Mouse (Mus musculus) hindbrain, postnatal 0 days (tissue): Measurements from ENCODE around the gene Ralgapa1. TPM values are rescaled to one million over a fixed set of nuclear protein-coding genes. Genes with fewer than 3 reads are reported as not detected.
"Not testable (repeated sequence)": the region's sequence is repeated elsewhere in the genome, so short reads cannot be mapped to it uniquely, and the experiment has no call there.

Experiments
- ATAC-seq: fragments of 200-750 bp; cut with Nextera tagmentation; 2 replicates; pipeline ENCODE4 v1.8.0; 2017; ENCODE audit warnings: mild to moderate bottlenecking, moderate TSS enrichment, moderate library complexity
- DNase-seq: peaks from one replicate; pipeline ENCODE4 v3.0.0-alpha.2; 2015; ENCODE audit warnings: low spot score
- H3K27ac ChIP-seq: fragments of 300-500 bp; sonication (generic); 2 replicates; pipeline ENCODE4 v1.5.1; 2014; ENCODE audit warnings: mild to moderate bottlenecking
- H3K27me3 ChIP-seq: fragments of 300-500 bp; sonication (generic); 2 replicates; pipeline ENCODE4 v1.6.1; 2014; ENCODE audit warnings: low read length, mixed read lengths; ENCODE audit not compliant: insufficient read depth
- H3K36me3 ChIP-seq: fragments of 300-500 bp; sonication (generic); 2 replicates; pipeline ENCODE4 v1.6.1; 2014; ENCODE audit warnings: low read length, mixed read lengths; ENCODE audit not compliant: insufficient read depth
- H3K4me1 ChIP-seq: fragments of 300-500 bp; sonication (generic); 2 replicates; pipeline ENCODE4 v1.6.1; 2014; ENCODE audit warnings: antibody characterized with exemption, low read length, mixed read lengths; ENCODE audit not compliant: insufficient read depth
- H3K4me2 ChIP-seq: fragments of 300-500 bp; sonication (generic); 2 replicates; pipeline ENCODE4 v1.6.1; 2014; ENCODE audit warnings: low read depth, mild to moderate bottlenecking, low read length, moderate library complexity, mixed read lengths
- H3K4me3 ChIP-seq: fragments of 300-500 bp; sonication (generic); 2 replicates; pipeline ENCODE4 v1.5.1; 2014; ENCODE audit warnings: low read length
- H3K9ac ChIP-seq: fragments of 300-500 bp; sonication (generic); replicated peaks from 2 replicates; pipeline ENCODE4 v1.6.1; 2014; ENCODE audit warnings: mild to moderate bottlenecking, low read length, moderate library complexity, mixed read lengths
- H3K9me3 ChIP-seq: fragments of 300-500 bp; sonication (generic); 2 replicates; pipeline ENCODE4 v1.6.1; 2016; ENCODE audit warnings: low read length, mixed read lengths
- CTCF ChIP-seq: IDR thresholded peaks from 2 replicates; pipeline ENCODE4 v1.5.1; 2016; ENCODE audit warnings: antibody characterized with exemption, control low read depth, low read depth
- WGBS: fragments of 180-500 bp; shearing (Covaris S2); extraction: QIAGEN DNeasy Blood & Tissue Kit; methylation state at CpG from one replicate; pipeline ENCODE4 v1.1.7; 2014; 5-methylcytosine and 5-hydroxymethylcytosine counted together
- microRNA-seq, 2 experiments: library from miRNA; unstranded; fragments of <30 nt; microRNA quantifications; one replicate each; pipeline ENCODE4; 2016
- polyA plus RNA-seq: library from polyadenylated mRNA; unstranded; fragments of >200 nt; fragmentation: Nextera tagmentation; extraction: Ambion mirVana; gene quantifications from 2 replicates; pipeline ENCODE4 v1.2.1, GENCODE M21; 2015
- total RNA-seq: library from RNA; depleted of rRNA; stranded (reverse); fragments of >200 nt; gene quantifications from 2 replicates; pipeline ENCODE4 v1.2.3, GENCODE M21; 2014; rRNA removed

Gene Ralgapa1
- total and polyA plus RNA-seq, 2 experiments from 2014 or later = 18.5 to 94.3 TPM

- Histone ChIP-seq H3K4me3 (no peak overlapping the region), H3K9ac (no peak overlapping the region), H3K36me3 (no peaks in the 10 kb centered on the region), H3K27ac (no peak overlapping the region), H3K4me1 (no peaks in the 10 kb centered on the region), H3K4me2 (no peak overlapping the region), H3K27me3 (no peaks in the 10 kb centered on the region), H3K9me3 (no peaks in the 10 kb centered on the region)
- DNase-seq (no peak), ATAC-seq (peak; percentile 10; the same call in 1 of the 2 replicates)
- no peak for TF ChIP-seq CTCF
- 90% methylated on average over 12 of the region's 12 CpGs for WGBS
Observed at GRCm38 (mm10) chr12:55559184-55559855, 261.6 kb downstream of the Ralgapa1 start.

- H3K9me3 ChIP-seq = no peaks in the 10 kb centered on the region
- no peaks in the 10 kb centered on the region for H3K36me3 ChIP-seq
- H3K4me2 ChIP-seq = no peak overlapping the region
- 59% methylated on average over 6 of the region's 6 CpGs for WGBS
- no peak for ATAC-seq
- H3K9ac ChIP-seq = no peak overlapping the region
- H3K4me1 ChIP-seq = no peaks in the 10 kb centered on the region
- no peak overlapping the region for H3K27ac ChIP-seq
- H3K4me3 ChIP-seq = no peak overlapping the region
- no peak for DNase-seq
- no peak for TF ChIP-seq CTCF
- no peaks in the 10 kb centered on the region for H3K27me3 ChIP-seq
Observed at GRCm38 (mm10) chr12:55557866-55558265, 263.1 kb downstream of the Ralgapa1 start.

DNA sequence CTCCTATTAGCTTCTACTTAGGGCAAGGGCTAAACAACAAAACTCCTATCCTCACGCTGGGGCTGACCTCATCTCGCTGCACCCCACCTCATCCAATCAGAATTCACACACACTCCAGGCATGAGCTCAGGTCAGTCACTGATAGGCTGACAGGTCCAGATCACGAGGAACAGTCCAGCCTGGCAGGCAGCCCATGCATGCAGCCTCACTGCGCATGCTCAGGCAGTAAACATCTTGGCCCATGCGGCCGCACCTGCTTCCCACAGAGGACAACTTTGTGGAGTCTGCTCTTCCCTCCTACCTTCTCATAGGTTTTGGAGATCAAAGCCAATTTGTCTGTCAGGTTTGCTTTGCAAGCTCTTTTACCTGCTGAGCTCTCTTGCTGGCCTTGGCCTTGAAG, 266.1 kb downstream of the Ralgapa1 start:
- H3K4me2 ChIP-seq, H3K4me3 ChIP-seq, H3K4me1 ChIP-seq, H3K27ac ChIP-seq, DNase-seq, H3K9me3 ChIP-seq, H3K36me3 ChIP-seq, H3K9ac ChIP-seq, ATAC-seq, H3K27me3 ChIP-seq: not testable (repeated sequence)
- 79% methylated on average over 6 of the region's 6 CpGs for WGBS

Small RNA genes lying within 50 kb of the gene (microRNA-seq; reads per million reads assigned to microRNA genes)
- gene Gm23394 = 2.5 to 4.3 reads per million in 2 experiments

Other genes starting within 250 kb of the Ralgapa1 start
- 3.9 and 8.3 TPM in 2 replicates for gene Insm2, start 221.7 kb downstream of the Ralgapa1 start, total RNA-seq
- gene Insm2, start 221.7 kb downstream of the Ralgapa1 start, polyA plus RNA-seq = 2.5 and 2.7 TPM in 2 replicates
- 29.1 and 32.1 TPM in 2 replicates for gene Brms1l, start 15.2 kb upstream of the Ralgapa1 start, total RNA-seq
- 39.3 and 40.9 TPM in 2 replicates for gene Brms1l, start 15.2 kb upstream of the Ralgapa1 start, polyA plus RNA-seq